Mouse (Mus musculus): ENCODE results near the gene Acad8. TPM values are rescaled to one million over a fixed set of nuclear protein-coding genes. Genes with fewer than 3 reads are reported as not detected.

Gene Acad8
- total and polyA plus RNA-seq, 3 experiments = 13.7 to 24.7 (median 21.7) TPM

DNA sequence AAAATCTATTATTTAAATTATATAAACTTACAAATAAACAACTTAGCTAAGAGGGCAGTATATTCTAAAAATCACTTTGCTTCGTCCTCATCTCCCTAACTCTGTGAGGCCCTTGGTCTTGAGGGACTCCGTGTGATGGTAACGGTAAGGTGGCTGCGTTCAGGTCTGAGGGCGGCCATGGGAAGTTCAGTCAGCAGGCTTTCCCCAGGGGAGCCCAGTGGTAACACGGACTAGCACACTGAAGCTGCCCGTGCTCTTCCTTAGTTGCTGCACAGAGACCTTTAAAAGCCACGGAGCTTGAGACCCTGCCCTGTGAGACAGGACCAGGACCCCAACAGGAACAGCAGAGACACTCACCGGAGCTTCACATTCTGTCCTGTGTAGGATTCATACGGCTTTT is 19.6 kb upstream of the Acad8 start:
- peak; percentile 30 for DNase-seq (ENCODE audit: extremely low read depth)
- in situ Hi-C loops (cut with MboI; ENCODE audit: low pct_ligation_motif_present, low pct_unique_long_range_greater_than_20kb, low sequenced_read_pairs) (no loop called here), dilution Hi-C loops (cut with MboI; ENCODE audit: extremely low pct_ligation_motif_present, extremely low pct_unique_long_range_greater_than_20kb, low sequenced_read_pairs) (no loop called here)
- peaks cover 5 to 18% of the 10 kb centered on the region in 2 experiments for H3K4me1 ChIP-seq (ENCODE audit: control insufficient read depth in 1 of 2, insufficient read depth in 2 of 2)
- H3K9ac ChIP-seq (ENCODE audit: insufficient read depth, low read depth) = no peak overlapping the region
- no peak overlapping the region for H3K4me2 ChIP-seq (ENCODE audit: insufficient read depth, low read depth, poor library complexity, severe bottlenecking)
- no peaks in the 10 kb centered on the region for H3K79me2 ChIP-seq (replicated peaks; ENCODE audit: control insufficient read depth, extremely low read depth, insufficient read depth, poor library complexity, severe bottlenecking)
- no peak overlapping the region for H3K4me3 ChIP-seq (replicated peaks in 1 of 3; ENCODE audit: low read depth in 2 of 3, low read length in 2 of 3, poor library complexity in 1 of 3)
- no peaks in the 10 kb centered on the region for H3K27me3 ChIP-seq (replicated peaks)
- TF ChIP-seq BHLHE40 (IDR thresholded peaks at IDR 0.05; ENCODE audit: low read depth, low read length) (0 out of 2 replicates have a peak, but pooled peaks have one; percentile 21), KAT2A (IDR thresholded peaks at IDR 0.05; ENCODE audit: insufficient replicate concordance, low read length) (no peak)
- H3K36me3 ChIP-seq (replicated peaks in 1 of 2; ENCODE audit: control insufficient read depth in 1 of 2, insufficient read depth in 1 of 2, low read length in 1 of 2) = peaks cover 16 to 56% of the 10 kb centered on the region in 2 experiments
- no peak overlapping the region for H3K27ac ChIP-seq (ENCODE audit: insufficient read depth, low read depth)
- H3K9me3 ChIP-seq (replicated peaks; ENCODE audit: low read length) = peaks cover 2% of the 10 kb centered on the region

DNA sequence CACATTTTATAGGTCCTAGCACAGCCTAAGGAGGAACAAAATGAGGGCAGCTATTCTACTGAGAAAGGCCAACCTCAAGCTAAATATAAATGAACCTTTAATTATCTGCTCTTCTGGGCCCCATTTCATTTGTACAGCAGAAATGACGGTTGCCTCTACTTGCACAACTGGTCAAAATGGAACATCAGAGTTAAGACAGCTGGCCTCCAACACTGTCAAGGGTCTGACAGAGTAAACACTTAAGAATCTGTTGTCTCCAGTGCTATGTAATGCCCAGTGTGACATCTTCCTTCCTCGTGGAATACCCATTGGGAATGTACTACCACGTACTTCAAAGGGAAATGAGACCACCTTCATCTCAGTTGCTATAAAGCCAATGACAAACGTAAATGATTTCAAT is 12.2 kb upstream of the Acad8 start:
- dilution Hi-C loops (cut with MboI; ENCODE audit: extremely low pct_ligation_motif_present, extremely low pct_unique_long_range_greater_than_20kb, low sequenced_read_pairs) (no loop called here), in situ Hi-C loops (cut with MboI; ENCODE audit: low pct_ligation_motif_present, low pct_unique_long_range_greater_than_20kb, low sequenced_read_pairs) (no loop called here)
- Histone ChIP-seq H3K9ac (ENCODE audit: insufficient read depth, low read depth) (no peak overlapping the region), H3K9me3 (replicated peaks; ENCODE audit: low read length) (no peaks in the 10 kb centered on the region), H3K4me2 (ENCODE audit: insufficient read depth, low read depth, poor library complexity, severe bottlenecking) (no peak overlapping the region), H3K4me1 (ENCODE audit: control insufficient read depth in 1 of 2, insufficient read depth in 2 of 2) (no peaks in the 10 kb centered on the region), H3K27me3 (replicated peaks) (no peaks in the 10 kb centered on the region), H3K36me3 (replicated peaks in 1 of 2; ENCODE audit: control insufficient read depth in 1 of 2, insufficient read depth in 1 of 2, low read length in 1 of 2) (peaks cover 61 to 94% of the 10 kb centered on the region in 2 experiments), H3K79me2 (replicated peaks; ENCODE audit: control insufficient read depth, extremely low read depth, insufficient read depth, poor library complexity, severe bottlenecking) (no peaks in the 10 kb centered on the region), H3K4me3 (replicated peaks in 1 of 3; ENCODE audit: low read depth in 2 of 3, low read length in 2 of 3, poor library complexity in 1 of 3) (no peak overlapping the region), H3K27ac (ENCODE audit: insufficient read depth, low read depth) (no peak overlapping the region)
- no peak for DNase-seq (ENCODE audit: extremely low read depth)
- TF ChIP-seq ZNF384 (IDR thresholded peaks at IDR 0.05; ENCODE audit: low read depth, low read length) (no peak), RCOR1 (conservative IDR thresholded peaks at IDR 0.05; ENCODE audit: low read depth, low read length) (no peak), E2F4 (IDR thresholded peaks at IDR 0.05; ENCODE audit: insufficient replicate concordance, low read depth, low read length) (no peak), JUN (IDR thresholded peaks at IDR 0.05; ENCODE audit: insufficient read depth, low read depth, low read length) (no peak), JUND (conservative IDR thresholded peaks at IDR 0.05; ENCODE audit: low read depth, low read length) (no peak), GABPA (IDR thresholded peaks at IDR 0.05; ENCODE audit: insufficient replicate concordance, low read depth, low read length) (no peak), ZMIZ1 (IDR thresholded peaks at IDR 0.05; ENCODE audit: low read depth, low read length) (no peak), EP300 (IDR thresholded peaks at IDR 0.05; ENCODE audit: low read length) (no peak), MEF2A (IDR thresholded peaks at IDR 0.05; ENCODE audit: borderline replicate concordance, low read depth, low read length) (no peak), ETS1 (conservative IDR thresholded peaks at IDR 0.05; ENCODE audit: low read depth, low read length) (no peak), TCF12 (IDR thresholded peaks at IDR 0.05; ENCODE audit: low read depth, low read length) (no peak), TBP (conservative IDR thresholded peaks at IDR 0.05; ENCODE audit: low read depth, low read length) (no peak), KAT2A (IDR thresholded peaks at IDR 0.05; ENCODE audit: insufficient replicate concordance, low read length) (no peak)
